Mouse (Mus musculus) megakaryocyte, adult 5-6 weeks (primary cell): ENCODE results near the gene Fbxw10. TPM values are rescaled to one million over a fixed set of nuclear protein-coding genes. Genes with fewer than 3 reads are reported as not detected.
A peak's percentile ranks its signal among the peaks of the same experiment; 100 is the strongest.

Experiments used
- ATAC-seq: 2 replicates; pipeline ENCODE4 v1.8.0; 2016; ENCODE audit warnings: mild to moderate bottlenecking, inconsistent platforms; ENCODE audit not compliant: poor library complexity, severe bottlenecking
- total RNA-seq, 2 experiments: library from RNA; stranded (forward) in 1 of 2; stranded (reverse) in 1 of 2; fragments of 153-499, 151-499 nt in 1 of 2; fragments of 221-1000, 200-1000 nt in 1 of 2; gene quantifications; 2 replicates each; pipeline versions ENCODE4 v1.2.3 to v1.2.4; 2015 to 2017

Fbxw10 gene
- total RNA-seq, 2 experiments from 2014 or later: 1.3 to 1.8 TPM

- ATAC-seq: peak; percentile 80
Observed at GRCm38 (mm10) chr11:62901699-62902323, 54.9 kb downstream of the Fbxw10 start.

GRCm38 (mm10) chr11:62903871-62904495 lies 57.1 kb downstream of the Fbxw10 start:
- no peak for ATAC-seq

GRCm38 (mm10) chr11:62909720-62910306 lies 62.9 kb downstream of the Fbxw10 start:
- ATAC-seq: no peak

GRCm38 (mm10) chr11:62911362-62911761 lies 64.5 kb downstream of the Fbxw10 start:
- ATAC-seq: no peak

- ATAC-seq: no peak
Observed at GRCm38 (mm10) chr11:62913141-62913540, 66.3 kb downstream of the Fbxw10 start.

GRCm38 (mm10) chr11:62914532-62914931 lies 67.7 kb downstream of the Fbxw10 start:
- ATAC-seq: no peak

- ATAC-seq: no peak
Observed at GRCm38 (mm10) chr11:62915486-62915885, 68.6 kb downstream of the Fbxw10 start.

GRCm38 (mm10) chr11:62916765-62917164 lies 69.9 kb downstream of the Fbxw10 start:
- ATAC-seq: no peak

- no peak for ATAC-seq
Observed at GRCm38 (mm10) chr11:62919946-62920742, 73.3 kb downstream of the Fbxw10 start.

- ATAC-seq: no peak
Observed at GRCm38 (mm10) chr11:62920743-62921050, 73.8 kb downstream of the Fbxw10 start.

- ATAC-seq: peak; percentile 51; the same call in 1 of the 2 replicates
Observed at GRCm38 (mm10) chr11:62921052-62921977, 74.4 kb downstream of the Fbxw10 start.

- ATAC-seq: no peak
Observed at GRCm38 (mm10) chr11:62924091-62924761, 77.4 kb downstream of the Fbxw10 start.

Other genes starting within 250 kb of the Fbxw10 start
- 5.7 TPM in 2 replicates for gene Lrrc75a, start 198.5 kb upstream of the Fbxw10 start, total RNA-seq (2015)
- gene Lrrc75a, start 198.5 kb upstream of the Fbxw10 start, total RNA-seq (2017): 3.6 and 5.7 TPM in 2 replicates
- 19.0 and 19.3 TPM in 2 replicates for gene Mmgt2, start 198.4 kb upstream of the Fbxw10 start, total RNA-seq (2015)
- 7.2 and 10.9 TPM in 2 replicates for gene Mmgt2, start 198.4 kb upstream of the Fbxw10 start, total RNA-seq (2017)
- gene Zfp287, start 115.2 kb upstream of the Fbxw10 start, total RNA-seq (2015): 2.9 TPM in 2 replicates
- gene Zfp287, start 115.2 kb upstream of the Fbxw10 start, total RNA-seq (2017): 2.3 and 2.7 TPM in 2 replicates
- gene Gm10428, start 94.0 kb upstream of the Fbxw10 start, total RNA-seq (2015): not detected in 2 replicates
- not detected in 2 replicates for gene Gm10428, start 94.0 kb upstream of the Fbxw10 start, total RNA-seq (2017)
- gene Zfp286, start 57.6 kb upstream of the Fbxw10 start, total RNA-seq (2015): 0.18 and 0.33 TPM in 2 replicates
- gene Zfp286, start 57.6 kb upstream of the Fbxw10 start, total RNA-seq (2017): 0.29 and 0.69 TPM in 2 replicates
- 15.4 and 25.5 TPM in 2 replicates for gene Trim16, start 26.8 kb upstream of the Fbxw10 start, total RNA-seq (2015)
- 21.4 and 22.8 TPM in 2 replicates for gene Trim16, start 26.8 kb upstream of the Fbxw10 start, total RNA-seq (2017)
- gene Tvp23b, start 32.4 kb downstream of the Fbxw10 start, total RNA-seq (2015): 20.4 and 21.3 TPM in 2 replicates
- gene Tvp23b, start 32.4 kb downstream of the Fbxw10 start, total RNA-seq (2017): 16.9 and 19.1 TPM in 2 replicates
- not detected in 2 replicates for gene Cdrt4, start 104.1 kb downstream of the Fbxw10 start, total RNA-seq (2015)
- gene Cdrt4, start 104.1 kb downstream of the Fbxw10 start, total RNA-seq (2017): not detected in 2 replicates
- not detected in 2 replicates for gene Tekt3, start 214.6 kb downstream of the Fbxw10 start, total RNA-seq (2015)
- gene Tekt3, start 214.6 kb downstream of the Fbxw10 start, total RNA-seq (2017): not detected in 2 replicates